Mouse (Mus musculus) hematopoietic stem cell, adult 5-6 weeks (primary cell): Measurements from ENCODE around the gene Boll. TPM values are rescaled to one million over a fixed set of nuclear protein-coding genes. Genes with fewer than 3 reads are reported as not detected.

Experiments
- ATAC-seq, 2 experiments: fragments of 125-278 bp in 1 of 2; replicated peaks in 1 of 2; 2 replicates each; pipeline ENCODE4 v1.8.0; 2016 to 2017; ENCODE audit warnings: inconsistent platforms in 2 of 2, mild to moderate bottlenecking in 2 of 2, moderate number of reproducible peaks in 2 of 2, low read depth in 1 of 2, moderate TSS enrichment in 1 of 2; ENCODE audit not compliant: low FRiP score in 2 of 2, poor library complexity in 2 of 2, severe bottlenecking in 2 of 2, insufficient read depth in 1 of 2, low TSS enrichment in 1 of 2
- total RNA-seq: library from RNA; stranded (forward); fragments of 172-1452, 232-1000 nt; gene quantifications from 2 replicates; pipeline ENCODE4 v1.2.3, GENCODE M21; 2017

Gene Boll
- total RNA-seq, 1 experiment from 2014 or later = 1.5 TPM

DNA sequence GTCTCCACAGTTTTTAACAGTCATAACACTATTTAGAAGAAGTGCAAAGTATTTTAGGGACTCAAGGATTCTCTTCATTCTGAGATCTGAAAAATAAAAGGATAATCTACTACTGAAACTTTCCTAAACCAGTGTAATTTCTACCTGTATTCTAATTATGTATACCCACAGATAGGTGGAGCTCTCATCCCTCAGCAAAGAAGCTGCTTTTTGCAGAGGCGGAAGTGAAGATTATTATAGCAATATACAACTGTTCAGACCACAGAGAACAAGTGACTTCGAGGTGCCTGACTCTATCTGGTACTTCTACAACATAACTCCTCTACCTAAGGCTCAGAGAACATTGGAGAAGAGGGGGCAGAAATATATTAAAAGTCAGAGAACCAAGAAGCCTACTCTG lies 97.8 kb downstream of the Boll start:
- ATAC-seq = no peak

DNA sequence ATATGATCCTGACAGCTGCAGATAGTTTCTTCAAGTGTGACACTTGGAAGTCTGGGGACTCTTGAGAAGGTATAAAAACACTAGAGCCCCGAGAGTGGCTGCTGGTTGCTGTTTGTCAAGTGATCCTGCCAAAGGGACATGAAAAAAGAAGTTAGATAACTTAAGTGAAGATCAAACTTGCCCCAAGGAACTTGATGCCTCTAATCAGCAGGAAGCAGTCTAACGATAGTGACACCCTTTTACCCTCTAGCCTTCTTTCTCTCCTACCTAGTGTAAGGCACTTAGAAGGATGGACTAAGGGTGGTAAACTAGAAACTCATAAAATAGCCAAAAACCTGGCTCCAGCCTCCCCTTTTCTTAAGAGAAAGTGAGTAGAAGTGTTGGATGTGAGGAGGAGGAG lies 98.9 kb downstream of the Boll start:
- no peak for ATAC-seq

DNA sequence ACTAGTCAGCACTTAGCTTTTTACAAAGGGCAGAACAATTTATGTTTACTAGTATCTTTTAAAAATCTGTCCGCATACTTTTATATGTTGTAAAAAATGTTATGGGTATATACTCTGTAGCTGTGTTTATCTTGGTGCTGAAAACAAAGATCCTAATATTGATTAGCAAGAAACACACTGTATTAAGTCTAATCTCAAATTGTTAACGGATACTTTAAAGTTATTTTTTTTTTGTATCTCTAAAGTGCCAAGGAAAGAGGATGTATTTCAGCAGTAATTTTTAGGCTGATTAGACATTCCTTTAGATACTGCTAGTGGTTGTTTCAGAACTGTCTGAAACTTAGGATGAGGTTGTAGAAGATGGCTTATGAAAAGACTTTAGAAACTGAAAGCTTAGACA lies 116.9 kb downstream of the Boll start:
- no peak for ATAC-seq

DNA sequence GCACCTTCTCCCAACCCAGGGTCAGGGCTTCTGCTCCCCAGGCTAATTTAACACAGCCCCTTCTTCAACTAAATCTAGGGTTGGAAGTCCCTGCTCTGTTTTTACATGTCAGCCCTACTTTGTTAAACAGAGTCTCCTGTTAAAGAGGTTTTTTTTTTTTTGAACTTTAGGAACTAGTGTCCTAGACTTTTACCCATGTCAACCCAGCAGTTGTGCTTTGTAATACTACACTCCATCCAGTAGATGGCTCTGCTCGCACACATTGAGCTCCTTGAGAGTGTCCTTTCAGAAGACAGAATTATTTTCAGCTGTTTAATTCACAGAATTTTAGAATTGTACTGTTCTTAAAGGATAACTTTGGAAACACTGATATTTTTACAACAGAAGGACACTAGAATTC lies 124.0 kb downstream of the Boll start:
- peak in 1 of 2 experiments; percentile 66; a peak in 2 of 4 replicates for ATAC-seq

DNA sequence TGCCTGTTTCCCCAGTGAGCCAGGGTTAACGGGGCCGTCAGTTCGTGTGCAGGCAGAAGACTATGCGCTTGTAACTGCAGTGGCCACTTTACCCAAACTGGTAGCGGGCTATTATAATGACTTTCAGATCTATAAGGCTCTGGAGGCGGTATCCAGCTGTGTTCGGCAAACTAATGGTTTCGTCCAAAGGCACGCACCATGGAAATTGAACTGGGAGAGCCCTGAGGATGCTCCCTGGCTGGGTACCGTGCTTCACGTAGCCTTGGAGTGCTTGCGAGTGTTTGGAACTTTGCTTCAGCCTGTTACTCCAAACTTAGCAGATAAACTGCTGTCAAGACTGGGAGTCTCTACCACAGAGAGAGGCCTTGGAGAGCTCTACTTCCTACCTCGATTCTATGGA lies 124.8 kb downstream of the Boll start:
- ATAC-seq = no peak

DNA sequence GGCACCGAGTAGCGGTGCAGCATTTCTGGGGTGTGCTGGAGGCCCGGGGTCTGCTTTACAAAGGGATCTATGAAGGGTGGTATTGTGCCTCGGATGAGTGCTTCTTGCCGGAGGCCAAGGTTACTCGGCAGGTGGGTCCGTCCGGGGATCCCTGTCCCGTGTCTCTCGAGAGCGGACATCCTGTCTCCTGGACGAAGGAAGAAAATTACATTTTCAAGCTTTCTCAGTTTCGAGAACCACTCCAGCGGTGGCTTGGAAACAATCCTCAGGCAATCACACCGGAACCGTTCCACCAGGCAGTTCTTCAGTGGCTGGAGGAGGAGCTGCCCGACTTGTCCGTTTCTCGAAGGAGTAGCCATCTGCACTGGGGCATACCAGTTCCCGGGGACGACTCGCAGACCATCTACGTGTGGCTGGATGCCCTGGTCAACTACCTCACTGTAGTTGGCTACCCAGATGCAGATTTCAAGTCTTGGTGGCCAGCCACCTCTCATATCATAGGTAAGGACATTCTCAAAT lies 125.6 kb downstream of the Boll start:
- ATAC-seq = no peak

DNA sequence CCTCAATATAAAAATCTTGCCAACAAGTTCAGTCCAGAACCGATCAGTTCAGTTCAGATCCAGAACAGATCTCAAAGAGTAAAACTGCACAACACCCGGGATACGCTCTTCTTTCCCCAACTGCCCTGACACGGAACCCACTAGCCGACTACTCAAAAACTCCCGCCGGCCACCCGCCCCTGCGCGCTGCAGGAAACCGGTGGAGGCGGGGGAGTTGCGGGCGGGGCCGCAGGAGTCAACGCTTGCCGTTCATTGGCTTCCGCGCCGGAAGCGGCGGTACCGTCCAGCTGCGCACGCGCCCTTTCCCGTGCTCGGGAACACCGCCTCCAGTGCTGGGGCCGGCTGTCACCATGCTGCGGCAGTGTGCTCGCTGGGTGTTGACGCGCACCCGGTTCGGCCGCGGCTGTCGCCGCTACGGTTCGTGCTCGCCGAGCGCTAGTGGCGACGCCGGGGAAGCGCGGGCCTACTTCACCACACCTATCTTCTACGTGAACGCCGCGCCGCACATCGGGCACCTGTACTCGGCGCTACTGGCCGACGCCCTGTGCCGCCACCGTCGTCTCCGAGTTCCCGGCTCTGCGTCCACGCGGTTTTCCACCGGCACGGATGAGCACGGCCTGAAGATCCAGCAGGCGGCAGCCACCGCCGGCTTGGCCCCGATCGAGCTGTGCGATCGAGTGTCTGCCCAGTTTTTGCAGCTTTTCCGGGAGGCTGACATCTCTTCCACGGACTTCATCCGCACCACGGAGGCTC lies 126.2 kb downstream of the Boll start, which contains the start of gene Mars2:
Gene Mars2, plus strand, starts transcription at position 288 of the 753 bp plus-strand sequence.
- ATAC-seq = peak; percentile 93 to 97

DNA sequence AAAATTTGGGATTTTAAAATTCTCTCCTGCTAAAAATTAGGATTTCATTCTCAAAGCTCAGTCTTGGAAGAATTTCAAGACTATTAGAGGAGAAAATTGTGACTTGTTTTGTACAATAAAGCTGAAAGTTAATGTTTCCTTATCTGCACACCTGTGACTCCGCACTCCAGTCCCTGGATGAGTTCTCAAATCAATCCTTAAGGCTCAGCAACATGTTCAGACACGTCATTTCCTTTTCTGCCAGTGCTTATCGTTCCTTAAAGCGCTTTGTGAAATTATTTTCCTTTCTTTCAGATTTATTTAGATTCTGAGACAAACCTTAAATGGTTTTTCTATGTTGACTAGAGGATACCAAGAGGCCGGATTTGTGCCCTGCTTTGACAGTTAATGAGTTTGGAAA lies 126.8 kb downstream of the Boll start:
- ATAC-seq = no peak

DNA sequence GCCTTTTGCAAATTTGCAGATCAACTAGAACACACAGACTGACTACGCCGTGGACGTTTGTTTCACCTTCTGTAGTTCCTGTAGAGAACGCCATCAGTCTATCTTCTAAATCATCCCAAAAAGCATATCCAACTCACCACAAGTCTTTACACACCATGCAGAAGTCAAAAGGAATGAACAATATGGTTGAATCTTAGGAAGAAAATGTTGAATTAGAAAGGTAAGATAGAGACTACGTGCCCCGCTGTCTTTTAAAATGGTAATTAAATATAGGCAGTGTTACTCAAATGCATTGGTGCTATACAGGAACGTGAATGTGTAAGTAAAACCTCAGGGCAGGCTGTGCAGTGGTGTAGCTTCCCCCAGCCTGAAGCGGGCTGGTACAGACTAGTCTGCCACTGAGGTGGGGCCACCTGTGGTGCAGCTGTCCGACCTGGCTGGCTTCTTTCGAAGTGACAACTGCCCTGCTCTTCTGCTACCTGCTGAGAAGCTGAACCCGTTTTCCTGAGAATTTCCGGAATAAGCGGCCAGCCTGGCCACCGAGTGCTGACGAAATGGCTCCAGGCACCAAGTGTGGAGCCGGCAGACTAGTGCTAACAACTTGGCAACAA lies 128.3 kb downstream of the Boll start:
- no peak for ATAC-seq

DNA sequence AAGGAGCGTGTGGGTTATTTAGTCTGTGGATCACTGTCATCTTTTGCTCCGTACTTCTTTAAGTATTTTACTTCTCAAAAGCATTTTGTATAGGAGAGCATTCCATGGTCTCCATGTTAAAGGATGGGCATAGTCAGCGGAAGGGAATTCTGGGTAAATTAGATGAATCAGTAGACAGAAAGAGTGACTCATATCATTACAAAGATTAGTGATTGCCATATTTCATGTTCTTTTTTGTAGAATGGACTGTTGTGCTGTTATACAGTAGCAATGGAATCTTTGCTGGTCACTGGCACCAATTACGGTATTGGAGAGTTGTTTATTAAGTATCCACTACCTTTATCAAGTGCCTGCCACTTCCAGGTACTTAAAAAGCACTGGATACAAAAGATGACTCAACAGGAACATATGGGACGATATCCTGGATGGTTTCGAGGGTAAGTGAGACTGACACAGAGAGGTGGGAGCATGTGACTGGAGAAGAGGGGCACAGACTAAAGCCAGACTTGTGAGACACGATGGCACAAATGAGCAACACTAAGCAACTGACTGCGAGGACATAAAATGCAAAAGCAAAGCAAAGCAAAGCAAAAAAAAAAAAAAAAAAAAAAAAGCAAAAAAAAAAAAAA lies 134.9 kb downstream of the Boll start:
- ATAC-seq = no peak

DNA sequence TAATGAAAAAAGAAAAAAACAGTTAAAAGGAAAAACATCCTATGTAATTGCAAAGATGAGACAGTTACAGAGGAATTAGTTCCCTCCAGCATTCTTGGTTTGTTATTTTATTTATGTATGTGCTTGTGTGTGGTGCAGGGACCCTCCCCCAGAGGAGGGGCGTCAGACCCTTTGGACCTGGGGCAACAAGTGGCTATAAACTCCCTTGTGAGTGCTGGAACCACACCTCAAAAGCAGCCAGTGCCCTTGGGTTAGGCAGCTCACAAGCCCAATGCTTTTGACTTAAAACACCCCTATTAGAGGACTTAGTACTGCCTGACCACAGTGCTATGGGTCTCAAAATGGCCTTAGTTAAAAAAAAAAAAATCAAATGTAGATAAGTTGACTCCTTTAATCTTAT lies 135.9 kb downstream of the Boll start:
- ATAC-seq = no peak

DNA sequence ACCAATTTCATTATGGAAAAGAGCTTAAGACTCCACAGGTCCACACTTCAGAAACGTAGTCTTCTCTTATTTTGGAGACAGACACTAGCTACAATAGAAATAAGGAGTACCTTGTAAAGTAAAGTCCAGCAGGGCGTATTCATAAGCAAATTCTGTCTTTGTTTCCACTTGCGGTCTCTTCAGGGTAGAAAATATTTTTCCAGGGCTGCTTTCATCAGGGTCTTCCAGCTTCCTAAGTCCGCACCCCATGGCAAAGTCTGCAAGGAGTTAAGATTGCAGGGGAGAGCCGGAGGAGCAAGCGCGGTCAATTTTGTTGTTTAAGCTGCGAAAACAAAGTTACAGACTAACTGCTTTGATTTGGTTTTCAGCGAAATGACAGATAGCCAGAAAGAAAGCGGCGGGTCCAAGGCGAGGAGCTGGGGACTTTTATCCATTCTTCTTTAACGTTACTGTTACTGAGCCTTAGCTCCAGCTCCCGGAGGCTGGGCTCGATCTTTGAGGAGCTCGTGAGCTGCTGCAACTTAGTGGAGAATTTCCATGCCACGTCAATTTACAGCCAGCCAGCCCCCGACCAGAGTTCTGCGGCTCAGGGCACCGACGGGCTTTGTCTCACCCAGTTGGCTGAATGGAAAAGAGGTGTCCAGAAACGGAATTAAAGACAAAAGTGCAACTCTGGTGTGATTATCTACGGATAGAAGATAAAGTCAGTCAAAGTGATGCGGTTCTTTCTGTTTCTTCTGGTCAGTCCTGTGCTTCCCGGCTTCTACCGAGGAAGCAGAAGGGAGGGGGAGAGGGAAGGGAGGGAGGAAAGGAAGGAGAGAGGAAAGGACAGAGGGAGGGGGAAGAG lies 137.0 kb downstream of the Boll start, which contains the start of gene Rftn2:
Gene Rftn2, minus strand, starts transcription at position 772 of the 847 bp plus-strand sequence.
- ATAC-seq = peak; percentile 53 to 62

DNA sequence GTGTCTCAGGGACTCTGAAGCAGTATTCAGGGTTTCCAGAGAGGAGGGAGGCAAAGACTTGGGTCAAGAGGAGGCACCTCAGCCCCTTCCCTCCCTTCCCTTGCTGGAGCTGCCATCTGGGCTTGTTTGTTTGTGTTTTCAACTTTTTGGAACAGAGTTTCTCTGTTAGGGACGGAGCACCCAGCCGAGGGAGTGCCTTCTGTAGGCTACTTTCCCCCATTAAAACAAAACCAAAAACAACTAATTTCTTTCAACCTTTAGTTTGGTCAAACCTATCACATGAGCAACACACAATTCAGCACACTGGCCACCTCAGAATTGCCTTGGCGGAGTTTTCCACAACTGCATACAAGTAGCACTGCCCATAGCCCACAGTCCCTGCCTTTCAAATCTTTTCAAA lies 137.9 kb downstream of the Boll start:
- 0 out of 4 replicates have a peak, but pooled peaks of 1 of the 2 experiments have one; percentile 4 for ATAC-seq

DNA sequence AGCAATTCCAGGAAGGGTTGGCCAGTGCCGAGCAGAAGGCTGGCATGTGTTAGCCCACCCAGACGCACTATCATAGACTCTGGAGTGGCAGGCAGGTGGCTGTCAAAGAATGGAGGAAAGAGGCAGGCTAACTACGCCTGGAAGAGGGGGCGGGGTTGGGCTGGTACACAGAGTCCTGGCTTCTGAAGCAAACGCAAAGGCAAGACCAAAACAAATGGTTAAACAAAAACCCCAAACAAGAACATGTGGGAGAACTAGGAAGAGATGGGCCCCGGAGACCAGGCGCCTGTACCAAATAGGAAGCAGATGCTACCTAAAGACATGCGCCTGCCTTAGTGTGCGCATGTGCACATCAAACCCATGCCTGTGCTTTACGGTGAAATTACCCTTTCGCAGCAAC lies 139.2 kb downstream of the Boll start:
- ATAC-seq = 0 out of 4 replicates have a peak, but pooled peaks of 1 of the 2 experiments have one; percentile 24

DNA sequence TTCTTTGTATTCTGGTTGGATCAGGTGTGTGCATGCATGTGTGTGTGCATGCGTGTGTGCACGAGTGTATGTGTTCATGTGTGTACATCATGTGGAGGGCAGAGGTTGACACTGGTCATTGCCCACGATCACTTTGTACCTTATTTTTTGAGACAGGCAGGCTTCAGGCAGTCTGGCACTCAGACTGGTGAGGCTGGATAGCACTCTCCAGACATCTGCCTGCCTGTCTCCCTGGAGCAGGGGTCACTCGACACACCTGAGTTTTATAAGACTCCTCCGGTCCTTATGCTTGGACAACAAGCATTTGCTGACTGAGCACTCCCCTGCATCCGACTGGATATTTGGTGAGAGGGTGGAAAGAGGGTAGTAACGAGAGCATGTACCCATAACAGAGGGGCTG lies 140.2 kb downstream of the Boll start:
- no peak for ATAC-seq

DNA sequence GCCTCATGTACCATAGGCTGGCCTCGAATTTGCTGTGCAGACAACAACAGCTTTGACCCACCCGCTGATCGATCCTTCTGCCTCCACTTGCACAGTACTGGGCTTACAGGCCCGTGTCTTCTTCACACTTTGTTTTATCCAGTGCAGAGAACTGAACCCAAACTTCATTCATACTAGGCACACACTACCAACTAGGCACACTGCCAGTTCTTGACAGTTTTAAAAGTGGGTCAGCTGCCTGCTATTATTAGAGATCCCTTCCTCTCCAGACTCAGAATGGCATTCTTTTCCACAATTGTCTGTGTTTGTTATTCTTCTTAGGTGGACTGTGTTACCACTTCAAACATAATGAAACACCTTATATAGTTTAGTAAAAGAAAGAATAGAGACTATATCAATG lies 141.9 kb downstream of the Boll start:
- ATAC-seq = no peak

DNA sequence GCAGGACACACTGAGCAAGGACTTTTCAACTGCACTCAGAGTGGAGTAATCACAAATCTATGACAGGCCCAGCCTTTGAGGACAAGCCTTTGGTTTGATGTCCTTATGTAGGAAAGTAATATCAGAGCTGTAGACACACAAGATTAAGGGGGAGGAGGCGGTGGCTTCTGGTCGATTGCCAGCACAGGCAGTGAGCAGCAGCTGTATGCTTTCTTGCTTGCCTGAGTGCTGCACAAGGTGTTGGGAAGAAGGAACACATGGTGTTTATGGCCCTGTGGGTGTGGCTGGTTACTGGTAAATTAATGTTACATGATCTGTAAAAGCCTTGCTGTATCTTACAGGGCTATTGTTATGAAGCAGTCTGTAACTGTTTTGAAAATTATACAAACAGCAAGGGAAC lies 146.1 kb downstream of the Boll start:
- ATAC-seq = no peak
